Mouse (Mus musculus): ENCODE results near the gene Arhgef12.
"Not testable (repeated sequence)": the region's sequence is repeated elsewhere in the genome, so short reads cannot be mapped to it uniquely, and the experiment has no call there.

Gene Arhgef12

GRCm38 (mm10) chr9:43000595-43001250 is 106.3 kb downstream of the Arhgef12 start:
- DNase-seq (ENCODE audit: low spot score) = peak; percentile 50

- DNase-seq (ENCODE audit: low spot score) = no peak
These were observed 107.0 kb downstream of the Arhgef12 start for GRCm38 (mm10) chr9:43000070-43000469.

DNA sequence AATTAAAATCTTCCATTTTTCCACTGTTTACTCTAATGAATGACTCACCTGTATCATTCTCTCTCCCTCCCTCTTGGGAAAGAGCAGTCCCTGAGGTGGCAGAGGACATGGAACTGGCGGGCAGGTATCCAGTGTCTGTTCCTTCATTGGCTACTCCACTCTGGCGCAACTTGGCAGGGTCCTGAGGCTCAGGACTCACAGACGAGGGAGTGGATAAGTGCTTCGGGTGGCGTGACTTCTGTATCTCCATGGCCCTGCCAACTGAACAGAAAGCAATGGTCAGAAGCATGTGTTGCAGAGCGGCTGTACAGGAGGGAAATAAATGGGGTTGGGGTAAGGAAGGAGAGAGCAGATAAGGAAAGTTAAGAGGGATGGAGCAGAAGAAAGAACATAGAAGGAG is 109.5 kb downstream of the Arhgef12 start:
- DNase-seq (ENCODE audit: low spot score) = no peak

- no peak for DNase-seq (ENCODE audit: low spot score)
These were observed 111.7 kb downstream of the Arhgef12 start for GRCm38 (mm10) chr9:42995298-42995697.

- no peak for DNase-seq (ENCODE audit: low spot score)
These were observed 112.3 kb downstream of the Arhgef12 start for GRCm38 (mm10) chr9:42994708-42995107.

- no peak for DNase-seq (ENCODE audit: low spot score)
These were observed 113.4 kb downstream of the Arhgef12 start for GRCm38 (mm10) chr9:42993659-42994058.

- DNase-seq (ENCODE audit: low spot score) = no peak
These were observed 119.1 kb downstream of the Arhgef12 start for GRCm38 (mm10) chr9:42987988-42988387.

DNA sequence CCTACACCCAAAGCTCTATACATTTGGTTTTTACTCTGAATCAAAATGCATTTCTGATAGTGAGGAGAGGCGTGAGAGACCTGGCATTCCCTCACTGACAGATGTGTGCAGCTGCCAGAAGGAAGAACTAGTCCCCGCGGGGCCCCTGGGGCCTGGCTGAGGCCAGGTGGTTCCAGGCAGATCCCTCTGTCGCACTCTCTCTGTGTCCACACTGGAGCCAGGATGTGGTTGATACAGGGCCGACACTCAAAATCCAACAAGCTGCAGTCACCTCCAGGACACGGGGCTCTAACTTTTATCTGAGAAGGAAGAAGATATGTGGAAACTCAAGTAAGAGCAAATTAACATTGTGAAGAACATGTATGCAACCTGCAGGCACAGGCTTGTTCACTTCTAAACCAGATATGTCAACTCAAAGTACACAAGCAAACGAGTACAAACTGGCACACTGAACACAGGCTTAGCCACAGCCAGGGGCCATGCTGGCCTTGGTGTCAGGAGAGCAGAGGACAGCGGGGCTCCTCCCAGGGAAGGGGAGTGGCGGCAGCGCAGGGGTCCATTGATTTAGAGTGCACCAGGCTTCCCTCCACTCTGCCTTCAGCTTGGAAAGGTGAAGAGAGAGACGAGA is 138.0 kb downstream of the Arhgef12 start:
- no peak for DNase-seq (ENCODE audit: low spot score)

DNA sequence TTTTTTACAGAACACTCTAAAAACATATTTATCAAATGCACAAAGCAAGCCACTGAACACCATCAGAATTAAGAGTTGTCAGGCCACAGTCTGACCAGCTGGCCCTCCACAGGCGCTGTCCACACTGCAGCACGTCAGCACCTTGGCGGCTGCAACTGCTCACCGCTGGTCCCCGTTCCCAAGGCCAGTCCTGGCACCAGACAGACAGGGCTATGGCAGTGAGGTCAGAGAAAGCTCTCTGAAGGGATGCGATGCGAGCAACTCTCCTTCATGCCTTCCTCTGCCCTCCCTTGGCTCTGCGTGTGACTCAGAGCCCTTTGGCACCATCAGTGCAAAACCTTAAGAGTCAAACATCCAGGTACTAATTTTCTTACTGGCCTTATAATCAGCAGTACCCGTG is 139.3 kb downstream of the Arhgef12 start:
- no peak for DNase-seq (ENCODE audit: low spot score)

- not testable (repeated sequence) for DNase-seq (ENCODE audit: low spot score)
These were observed 142.2 kb downstream of the Arhgef12 start for GRCm38 (mm10) chr9:42964809-42965208.

DNA sequence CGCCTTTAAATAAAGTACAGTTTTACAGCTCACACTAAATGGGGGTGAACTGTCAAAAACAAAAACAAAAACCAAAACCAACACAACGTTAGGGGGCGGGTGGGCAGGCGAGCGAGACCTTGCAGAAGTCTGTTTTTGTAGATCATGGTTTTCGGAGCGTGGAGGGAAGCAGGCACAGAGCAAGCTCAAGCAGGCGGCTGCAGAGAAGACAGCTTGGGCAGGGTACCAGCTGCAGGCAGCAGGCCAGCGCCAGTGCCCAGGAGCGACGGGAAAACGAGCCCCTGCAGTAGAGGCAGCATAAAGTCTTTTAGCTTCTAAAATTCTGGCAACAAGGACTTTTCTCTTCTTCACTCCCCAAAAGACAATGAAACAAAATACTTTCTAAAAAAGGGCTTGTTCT is 142.7 kb downstream of the Arhgef12 start:
- DNase-seq (ENCODE audit: low spot score) = no peak

GRCm38 (mm10) chr9:42962506-42962905 is 144.5 kb downstream of the Arhgef12 start:
- no peak for DNase-seq (ENCODE audit: low spot score)

- DNase-seq (ENCODE audit: low spot score) = no peak
These were observed 148.6 kb downstream of the Arhgef12 start for GRCm38 (mm10) chr9:42958401-42958800.

DNA sequence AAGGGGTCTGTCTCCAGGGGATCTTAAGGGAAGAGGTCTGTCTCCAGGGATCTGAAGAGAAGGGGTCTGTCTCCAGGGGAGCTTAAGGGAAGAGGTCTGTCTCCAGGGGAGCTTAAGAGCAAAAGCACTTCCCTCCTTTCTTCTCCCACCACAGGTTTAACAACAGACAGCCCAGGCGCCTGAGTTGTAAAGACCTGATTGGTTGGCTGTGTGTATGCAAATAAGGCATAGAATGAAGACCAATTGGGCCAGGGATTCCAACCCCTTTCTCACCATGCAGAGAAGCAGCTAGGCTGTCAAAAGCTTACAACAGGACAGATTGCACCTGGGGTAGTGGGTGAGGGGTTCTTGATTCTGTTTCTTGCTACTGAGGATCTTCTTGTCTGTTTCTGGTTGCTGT is 158.7 kb downstream of the Arhgef12 start:
- no peak for DNase-seq (ENCODE audit: low spot score)

GRCm38 (mm10) chr9:42945174-42945573 is 161.9 kb downstream of the Arhgef12 start:
- DNase-seq (ENCODE audit: low spot score) = no peak

DNA sequence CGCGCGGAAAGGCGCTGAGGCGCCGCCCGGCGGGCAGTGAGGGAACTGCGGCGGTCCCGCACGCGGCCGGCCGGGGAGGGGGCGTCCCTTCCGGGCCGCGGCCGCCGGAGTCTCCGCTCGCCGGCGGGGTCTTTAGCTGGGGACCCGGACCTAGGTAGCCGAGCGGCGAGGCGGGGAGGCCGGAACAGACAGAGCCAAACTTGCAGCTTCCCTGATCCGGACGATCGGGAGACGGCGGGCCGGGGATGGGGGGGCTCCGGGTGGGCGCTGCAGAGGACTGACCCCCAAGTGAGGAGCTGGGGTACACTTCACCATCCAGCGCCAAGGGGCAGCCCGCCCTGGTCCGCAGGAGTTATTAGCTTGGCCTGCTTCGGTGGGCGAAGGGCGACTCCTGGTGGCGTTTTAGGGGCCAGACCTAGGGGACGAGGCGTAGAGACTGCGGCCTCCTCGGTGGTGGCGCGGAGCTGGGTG is 162.5 kb downstream of the Arhgef12 start:
- DNase-seq (ENCODE audit: low spot score) = peak; percentile 87

- peak; percentile 35 for DNase-seq (ENCODE audit: low spot score)
These were observed 163.1 kb downstream of the Arhgef12 start, which contains the start of gene Grik4 for GRCm38 (mm10) chr9:42943781-42944535. Grik4 (minus strand) TSS chr9:42944493.

GRCm38 (mm10) chr9:42943057-42943529 is 163.9 kb downstream of the Arhgef12 start:
- DNase-seq (ENCODE audit: low spot score) = no peak

DNA sequence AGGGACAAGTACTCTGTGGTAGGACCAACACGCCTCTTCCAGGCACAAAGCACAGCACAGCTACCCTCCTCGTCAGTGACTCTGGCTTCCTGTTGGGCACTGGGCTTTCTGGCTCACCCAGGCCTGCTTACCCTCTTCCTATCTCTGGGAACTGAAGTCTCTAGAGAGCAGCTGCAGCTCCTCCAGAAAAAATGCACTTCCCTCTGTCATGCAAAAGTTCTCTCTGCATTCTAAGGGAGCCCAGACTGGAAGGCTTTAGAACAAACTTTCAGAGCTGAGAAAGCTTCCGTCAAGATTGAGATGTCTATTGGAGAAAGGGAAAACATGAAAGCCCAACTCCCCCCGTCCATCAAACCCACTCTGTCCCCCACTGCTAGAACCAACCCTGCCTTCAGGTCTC is 164.9 kb downstream of the Arhgef12 start:
- no peak for DNase-seq (ENCODE audit: low spot score)

DNA sequence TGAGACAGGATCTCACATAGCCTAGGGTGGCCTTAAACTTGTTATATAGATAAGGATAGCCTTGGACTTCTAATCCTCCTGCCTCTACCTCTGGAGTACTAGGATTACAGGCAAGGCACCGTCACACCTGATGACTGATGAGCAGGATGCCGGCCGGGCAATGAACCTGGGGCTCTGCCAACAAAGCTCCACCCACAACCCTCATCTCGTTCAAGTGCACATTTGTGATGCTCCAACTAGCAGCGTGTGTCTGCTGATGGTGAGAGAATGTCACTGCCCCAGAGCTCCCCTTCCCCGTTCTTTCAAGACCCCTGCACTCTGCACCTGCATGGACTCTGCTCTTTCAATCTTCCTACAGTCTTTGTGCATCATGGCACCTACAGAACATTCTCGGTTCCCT is 174.9 kb downstream of the Arhgef12 start:
- no peak for DNase-seq (ENCODE audit: low spot score)

- peak; percentile 6 for DNase-seq (ENCODE audit: low spot score)
These were observed 179.5 kb downstream of the Arhgef12 start for GRCm38 (mm10) chr9:42927498-42927897.

GRCm38 (mm10) chr9:42926564-42926963 is 180.5 kb downstream of the Arhgef12 start:
- no peak for DNase-seq (ENCODE audit: low spot score)

- no peak for DNase-seq (ENCODE audit: low spot score)
These were observed 185.2 kb downstream of the Arhgef12 start for GRCm38 (mm10) chr9:42921830-42922229.
